Mouse (Mus musculus): Measurements from ENCODE around the gene Zmynd19. TPM values are rescaled to one million over a fixed set of nuclear protein-coding genes. Genes with fewer than 3 reads are reported as not detected.

Zmynd19 gene
- total and polyA plus RNA-seq, 3 experiments, result 6.4 to 17.5 (median 16.7) TPM

DNA sequence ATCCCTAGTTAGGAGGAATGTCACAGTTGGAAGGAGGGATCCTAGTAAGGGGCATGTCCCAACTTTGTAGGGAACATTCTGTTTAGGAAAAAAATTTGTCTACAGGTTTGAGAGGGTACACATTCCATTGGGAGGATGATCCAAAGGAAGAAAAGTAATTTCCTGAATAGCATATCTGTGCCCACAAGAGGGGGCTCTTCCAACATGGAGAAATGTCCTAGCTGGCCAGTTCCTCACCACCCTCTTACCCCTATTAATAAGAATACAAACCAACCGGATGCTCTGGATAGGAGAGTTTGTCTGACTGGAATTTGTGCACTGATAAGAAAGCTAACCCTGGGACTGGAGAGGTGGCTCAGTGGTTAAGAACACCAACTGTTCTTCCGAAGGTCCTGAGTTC is 26.0 kb upstream of the Zmynd19 start:
- H3K36me3 ChIP-seq (ENCODE audit: control insufficient read depth, insufficient read depth, low read length), result no peaks in the 10 kb centered on the region
- H3K9ac ChIP-seq (ENCODE audit: low read depth, low read length), result no peak overlapping the region
- H3K79me2 ChIP-seq (replicated peaks; ENCODE audit: control insufficient read depth, insufficient read depth, low read length), result no peaks in the 10 kb centered on the region
- H3K27ac ChIP-seq, result no peak overlapping the region
- peak; percentile 65 for TF ChIP-seq CTCF (IDR thresholded peaks at IDR 0.05)
- TF ChIP-seq POLR2A (IDR thresholded peaks at IDR 0.05; ENCODE audit: insufficient read depth, low read depth, low read length), result no peak
- no peak for TF ChIP-seq EP300 (IDR thresholded peaks at IDR 0.05; ENCODE audit: insufficient read depth, low read depth, low read length)
- H3K27me3 ChIP-seq (ENCODE audit: control insufficient read depth, insufficient read depth, low read length), result no peaks in the 10 kb centered on the region
- intact Hi-C loops (cut with DNase I), result no loop called here
- WGBS, result 31% methylated on average over 2 of the region's 2 CpGs
- no peak overlapping the region for H3K4me3 ChIP-seq
- H3K4me1 ChIP-seq (ENCODE audit: control insufficient read depth, insufficient read depth, low read length), result peaks cover 8% of the 10 kb centered on the region
- DNase-seq, result no peak

DNA sequence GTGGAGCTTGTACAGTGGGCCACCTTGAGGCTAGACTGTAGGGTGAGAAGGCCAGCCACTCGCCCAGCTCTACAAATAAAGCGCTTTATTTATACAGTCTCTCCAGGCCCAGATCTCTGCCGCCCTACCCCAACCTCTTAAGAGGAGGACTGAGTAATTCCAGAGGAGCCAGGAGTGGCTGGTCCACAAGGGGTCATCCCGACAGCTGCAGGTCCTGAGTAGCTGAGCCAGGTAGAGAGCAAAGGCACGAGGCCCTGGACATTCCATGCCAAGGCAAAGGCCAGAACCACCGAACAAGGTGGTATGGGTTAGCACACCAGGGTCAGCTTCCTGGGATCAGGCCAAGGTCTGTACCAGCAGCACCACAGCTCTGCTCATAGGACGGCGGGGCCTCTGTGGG is 24.3 kb upstream of the Zmynd19 start:
- H3K27ac ChIP-seq, result no peak overlapping the region
- no peak for DNase-seq
- H3K36me3 ChIP-seq (ENCODE audit: control insufficient read depth, insufficient read depth, low read length), result no peaks in the 10 kb centered on the region
- no peak for TF ChIP-seq POLR2A (IDR thresholded peaks at IDR 0.05; ENCODE audit: insufficient read depth, low read depth, low read length)
- TF ChIP-seq CTCF (IDR thresholded peaks at IDR 0.05), result no peak
- TF ChIP-seq EP300 (IDR thresholded peaks at IDR 0.05; ENCODE audit: insufficient read depth, low read depth, low read length), result no peak
- H3K4me3 ChIP-seq, result no peak overlapping the region
- no peak overlapping the region for H3K9ac ChIP-seq (ENCODE audit: low read depth, low read length)
- H3K79me2 ChIP-seq (replicated peaks; ENCODE audit: control insufficient read depth, insufficient read depth, low read length), result no peaks in the 10 kb centered on the region
- H3K4me1 ChIP-seq (ENCODE audit: control insufficient read depth, insufficient read depth, low read length), result peaks cover 8% of the 10 kb centered on the region
- no peaks in the 10 kb centered on the region for H3K27me3 ChIP-seq (ENCODE audit: control insufficient read depth, insufficient read depth, low read length)
- intact Hi-C loops (cut with DNase I), result no loop called here
- WGBS, result 91% methylated on average over 8 of the region's 8 CpGs

DNA sequence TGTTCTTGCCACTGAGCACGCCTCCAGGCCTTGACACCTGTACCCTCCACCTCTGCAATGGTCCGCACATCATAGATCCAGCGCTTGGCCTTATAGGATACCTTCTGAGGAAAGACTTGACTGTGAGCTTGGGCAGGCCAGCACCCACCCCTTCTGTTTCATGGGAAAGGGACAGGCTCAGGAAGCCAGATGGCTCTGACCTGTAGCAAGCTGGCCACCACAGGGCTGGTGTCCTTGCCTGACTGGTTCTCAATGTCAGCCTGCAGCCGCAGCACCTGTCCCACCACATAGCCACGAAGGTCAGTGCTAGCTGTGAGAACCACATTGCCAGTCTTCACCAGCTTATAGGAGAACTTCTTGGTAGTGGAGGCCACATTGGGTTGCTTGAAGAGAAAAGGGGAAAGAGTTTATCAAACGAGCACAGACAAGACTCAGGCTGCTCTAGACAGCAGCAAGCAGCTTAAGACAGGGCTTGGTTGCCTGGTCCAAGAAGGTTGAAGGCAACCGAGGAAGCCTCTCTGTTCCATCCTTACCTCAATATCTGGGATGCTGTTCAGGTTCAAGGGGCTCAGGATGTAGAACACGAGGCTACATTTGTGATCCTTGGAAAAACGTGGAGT is 23.1 kb upstream of the Zmynd19 start:
- Histone ChIP-seq H3K36me3 (ENCODE audit: control insufficient read depth, insufficient read depth, low read length) (no peaks in the 10 kb centered on the region), H3K27ac (no peak overlapping the region; the same call in 1 of the 2 replicates), H3K27me3 (ENCODE audit: control insufficient read depth, insufficient read depth, low read length) (no peaks in the 10 kb centered on the region), H3K9ac (ENCODE audit: low read depth, low read length) (no peak overlapping the region), H3K4me1 (ENCODE audit: control insufficient read depth, insufficient read depth, low read length) (peaks cover 8% of the 10 kb centered on the region), H3K4me3 (no peak overlapping the region), H3K79me2 (replicated peaks; ENCODE audit: control insufficient read depth, insufficient read depth, low read length) (no peaks in the 10 kb centered on the region)
- WGBS, result 79% methylated on average over 9 of the region's 9 CpGs
- TF ChIP-seq EP300 (IDR thresholded peaks at IDR 0.05; ENCODE audit: insufficient read depth, low read depth, low read length) (no peak), CTCF (IDR thresholded peaks at IDR 0.05) (no peak), POLR2A (IDR thresholded peaks at IDR 0.05; ENCODE audit: insufficient read depth, low read depth, low read length) (no peak)
- intact Hi-C loops (cut with DNase I), result no loop called here
- DNase-seq, result no peak

DNA sequence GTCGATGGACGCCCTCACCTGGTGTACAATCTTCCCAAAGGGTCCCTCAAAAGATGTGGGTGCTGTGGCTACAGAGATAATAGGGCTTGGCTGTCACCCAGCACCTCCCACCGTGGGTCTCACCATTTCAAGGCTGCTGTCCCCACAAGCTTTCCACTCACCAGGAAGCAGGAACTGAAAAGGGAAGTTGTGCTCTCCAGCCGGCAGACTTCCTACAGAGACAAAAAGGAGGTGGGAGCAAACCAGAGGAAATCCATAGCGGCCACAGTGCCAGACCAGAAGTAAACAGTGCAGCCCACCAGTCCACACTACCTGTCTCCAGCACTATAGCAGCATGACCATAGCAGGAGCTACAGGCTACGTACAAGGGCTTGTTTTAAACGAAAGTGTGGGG is 22.6 kb upstream of the Zmynd19 start:
- TF ChIP-seq POLR2A (IDR thresholded peaks at IDR 0.05; ENCODE audit: insufficient read depth, low read depth, low read length) (no peak), EP300 (IDR thresholded peaks at IDR 0.05; ENCODE audit: insufficient read depth, low read depth, low read length) (no peak), CTCF (IDR thresholded peaks at IDR 0.05) (no peak)
- no peak overlapping the region for H3K4me3 ChIP-seq
- H3K27me3 ChIP-seq (ENCODE audit: control insufficient read depth, insufficient read depth, low read length), result no peaks in the 10 kb centered on the region
- 51% methylated on average over 7 of the region's 7 CpGs for WGBS
- no peak overlapping the region; the same call in 1 of the 2 replicates for H3K27ac ChIP-seq
- no peaks in the 10 kb centered on the region for H3K36me3 ChIP-seq (ENCODE audit: control insufficient read depth, insufficient read depth, low read length)
- H3K4me1 ChIP-seq (ENCODE audit: control insufficient read depth, insufficient read depth, low read length), result peaks cover 8% of the 10 kb centered on the region
- H3K9ac ChIP-seq (ENCODE audit: low read depth, low read length), result no peak overlapping the region
- intact Hi-C loops (cut with DNase I), result no loop called here
- H3K79me2 ChIP-seq (replicated peaks; ENCODE audit: control insufficient read depth, insufficient read depth, low read length), result no peaks in the 10 kb centered on the region
- peak in 1 of 2 experiments; percentile 23 for DNase-seq

DNA sequence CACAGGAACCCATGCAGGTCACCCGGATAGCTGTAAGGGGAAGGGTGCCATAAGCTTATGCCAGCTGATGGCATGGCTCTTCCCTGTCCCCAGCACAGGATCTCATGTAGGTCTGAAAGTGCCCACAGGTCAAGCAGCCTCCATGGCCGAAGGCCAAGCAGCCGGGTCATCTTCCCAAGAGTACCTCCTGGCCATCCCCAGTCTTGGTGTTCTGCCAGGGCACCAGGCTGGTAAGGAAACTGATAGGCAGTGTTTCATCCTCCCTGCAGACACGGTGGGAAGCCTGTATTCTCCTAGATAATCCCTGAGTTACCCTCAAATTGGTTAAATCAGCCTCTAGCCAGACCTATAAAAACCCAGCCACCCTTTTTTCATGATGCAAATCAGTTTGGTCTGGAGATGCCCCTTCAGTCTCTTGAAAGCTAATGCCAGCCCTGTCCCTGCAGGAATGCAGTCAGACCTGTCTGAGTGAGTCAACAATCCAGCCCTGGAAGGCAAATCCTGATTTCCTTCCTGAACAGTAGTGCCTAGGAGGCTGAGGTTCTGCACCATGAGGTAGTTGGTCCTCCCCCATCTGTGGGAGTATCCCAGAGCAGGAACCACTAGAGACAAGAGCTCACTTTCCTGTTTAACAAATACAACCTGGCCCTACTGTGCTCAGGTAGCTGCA is 21.6 kb upstream of the Zmynd19 start:
- intact Hi-C loops (cut with DNase I), result no loop called here
- H3K27ac ChIP-seq, result 0 out of 2 replicates have a peak overlapping the region, but pooled peaks have one; percentile 5
- DNase-seq, result no peak
- H3K4me3 ChIP-seq, result no peak overlapping the region
- TF ChIP-seq POLR2A (IDR thresholded peaks at IDR 0.05; ENCODE audit: insufficient read depth, low read depth, low read length) (no peak), CTCF (IDR thresholded peaks at IDR 0.05) (no peak), EP300 (IDR thresholded peaks at IDR 0.05; ENCODE audit: insufficient read depth, low read depth, low read length) (no peak)
- H3K36me3 ChIP-seq (ENCODE audit: control insufficient read depth, insufficient read depth, low read length), result no peaks in the 10 kb centered on the region
- no peaks in the 10 kb centered on the region for H3K79me2 ChIP-seq (replicated peaks; ENCODE audit: control insufficient read depth, insufficient read depth, low read length)
- WGBS, result 44% methylated on average over 4 of the region's 4 CpGs
- no peaks in the 10 kb centered on the region for H3K27me3 ChIP-seq (ENCODE audit: control insufficient read depth, insufficient read depth, low read length)
- no peak overlapping the region for H3K9ac ChIP-seq (ENCODE audit: low read depth, low read length)
- H3K4me1 ChIP-seq (ENCODE audit: control insufficient read depth, insufficient read depth, low read length), result peaks cover 8% of the 10 kb centered on the region

DNA sequence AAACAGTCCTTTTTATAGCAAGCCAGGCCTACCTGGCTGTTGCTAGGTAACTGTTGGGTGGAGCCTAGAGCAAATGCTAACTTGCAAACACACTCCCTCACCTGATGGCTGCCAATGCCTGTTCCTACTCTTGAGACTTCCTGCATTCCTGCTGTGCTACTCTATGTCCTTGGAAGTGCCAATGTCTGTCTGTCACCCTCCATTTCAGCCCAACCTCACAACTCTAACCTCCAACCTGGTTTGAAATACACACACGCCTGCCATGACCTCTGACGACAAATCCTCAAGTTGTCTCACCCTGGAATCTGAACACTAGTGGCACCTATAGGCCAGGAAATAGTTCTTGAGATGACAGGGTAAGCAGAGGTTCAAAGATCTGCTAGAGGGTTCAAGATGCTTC is 20.5 kb upstream of the Zmynd19 start:
- H3K27ac ChIP-seq, result no peak overlapping the region
- TF ChIP-seq POLR2A (IDR thresholded peaks at IDR 0.05; ENCODE audit: insufficient read depth, low read depth, low read length) (no peak), EP300 (IDR thresholded peaks at IDR 0.05; ENCODE audit: insufficient read depth, low read depth, low read length) (no peak), CTCF (IDR thresholded peaks at IDR 0.05) (no peak)

More for the DNA sequence above, 20.5 kb upstream of the Zmynd19 start:
- Histone ChIP-seq H3K4me3 (no peak overlapping the region), H3K4me1 (ENCODE audit: control insufficient read depth, insufficient read depth, low read length) (peaks cover 10% of the 10 kb centered on the region), H3K9ac (ENCODE audit: low read depth, low read length) (no peak overlapping the region), H3K79me2 (replicated peaks; ENCODE audit: control insufficient read depth, insufficient read depth, low read length) (no peaks in the 10 kb centered on the region), H3K36me3 (ENCODE audit: control insufficient read depth, insufficient read depth, low read length) (no peaks in the 10 kb centered on the region), H3K27me3 (ENCODE audit: control insufficient read depth, insufficient read depth, low read length) (no peaks in the 10 kb centered on the region)
- intact Hi-C loops (cut with DNase I), result no loop called here
- WGBS, result 72% methylated on average over 2 of the region's 2 CpGs
- DNase-seq, result no peak

Measured in heart, adult 2 months (tissue).